Mouse (Mus musculus) G1E-ER4 (cell line): Measurements from ENCODE around the gene Mmp17. TPM values are rescaled to one million over a fixed set of nuclear protein-coding genes. Genes with fewer than 3 reads are reported as not detected.

Experiments used
- GATA1 ChIP-seq: IDR thresholded peaks from one replicate; pipeline ENCODE4 v1.8.0; 2012; ENCODE audit warnings: low read length, inconsistent platforms
- polyA plus RNA-seq: library from polyadenylated mRNA; stranded (reverse); fragments of >175 nt; gene quantifications from 2 replicates; pipeline ENCODE4 v1.2.3, GENCODE M21; 2012

Gene Mmp17
- polyA plus RNA-seq, 1 experiment = 0.01 TPM

DNA sequence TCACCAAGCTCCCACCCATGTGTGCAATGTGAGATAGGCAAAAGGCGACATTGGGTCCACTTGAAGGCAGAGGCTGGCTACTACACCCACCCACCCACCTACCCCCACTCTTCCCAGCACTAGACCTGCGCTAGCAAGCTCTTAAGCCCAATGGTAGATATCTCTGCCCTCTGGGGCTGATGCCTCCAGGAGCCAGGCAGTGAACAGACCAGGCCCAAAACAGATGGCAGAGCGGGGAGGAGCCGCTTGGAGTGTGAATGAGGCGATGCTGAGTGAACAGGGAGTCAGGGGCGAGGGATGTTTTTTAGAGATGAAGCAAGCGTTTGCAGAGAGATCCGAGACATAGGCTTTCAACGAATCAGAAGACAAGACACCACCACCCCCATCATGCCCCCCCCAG lies 3.4 kb upstream of the Mmp17 start:
- TF ChIP-seq GATA1 = no peak

DNA sequence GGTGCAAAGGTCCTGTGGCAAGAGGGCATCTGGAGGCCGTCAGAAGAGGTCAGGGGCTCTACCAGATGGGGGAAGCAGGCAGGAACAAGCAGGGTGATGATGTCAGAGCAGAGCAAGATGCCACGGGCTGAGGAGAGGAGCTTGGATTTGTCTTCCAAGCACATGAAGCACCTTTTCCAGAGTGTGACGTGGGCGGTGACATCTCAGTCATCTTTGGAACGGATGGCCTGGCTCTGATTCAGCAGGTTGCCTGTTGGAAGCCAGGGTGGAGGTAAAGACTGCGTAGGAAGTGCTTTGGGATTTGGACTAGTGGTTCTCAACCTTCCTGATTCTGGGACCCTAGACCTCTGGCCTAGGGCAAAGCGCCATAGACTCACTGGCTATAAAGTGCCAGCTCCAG lies 3.0 kb upstream of the Mmp17 start:
- no peak for TF ChIP-seq GATA1

DNA sequence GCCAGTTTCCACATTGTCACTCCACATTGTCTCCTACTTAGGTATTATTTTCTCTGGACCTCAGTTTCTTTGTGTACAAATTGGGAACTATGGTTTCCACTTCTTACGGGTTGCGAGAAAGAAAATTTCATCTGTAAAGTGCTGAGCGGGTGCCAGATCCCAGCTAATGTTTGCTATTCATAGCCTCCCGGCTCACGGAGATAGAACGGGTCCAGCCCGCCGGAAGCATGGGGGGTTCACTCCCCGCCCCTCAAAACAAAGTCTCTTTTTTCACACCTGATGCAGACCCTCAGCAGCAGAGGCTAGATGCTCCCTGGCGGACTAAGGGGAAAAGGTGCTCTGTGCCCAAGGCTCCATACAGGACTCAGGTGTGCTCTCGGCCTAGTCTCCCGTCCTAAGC lies 638 bp upstream of the Mmp17 start:
- TF ChIP-seq GATA1 = no peak

DNA sequence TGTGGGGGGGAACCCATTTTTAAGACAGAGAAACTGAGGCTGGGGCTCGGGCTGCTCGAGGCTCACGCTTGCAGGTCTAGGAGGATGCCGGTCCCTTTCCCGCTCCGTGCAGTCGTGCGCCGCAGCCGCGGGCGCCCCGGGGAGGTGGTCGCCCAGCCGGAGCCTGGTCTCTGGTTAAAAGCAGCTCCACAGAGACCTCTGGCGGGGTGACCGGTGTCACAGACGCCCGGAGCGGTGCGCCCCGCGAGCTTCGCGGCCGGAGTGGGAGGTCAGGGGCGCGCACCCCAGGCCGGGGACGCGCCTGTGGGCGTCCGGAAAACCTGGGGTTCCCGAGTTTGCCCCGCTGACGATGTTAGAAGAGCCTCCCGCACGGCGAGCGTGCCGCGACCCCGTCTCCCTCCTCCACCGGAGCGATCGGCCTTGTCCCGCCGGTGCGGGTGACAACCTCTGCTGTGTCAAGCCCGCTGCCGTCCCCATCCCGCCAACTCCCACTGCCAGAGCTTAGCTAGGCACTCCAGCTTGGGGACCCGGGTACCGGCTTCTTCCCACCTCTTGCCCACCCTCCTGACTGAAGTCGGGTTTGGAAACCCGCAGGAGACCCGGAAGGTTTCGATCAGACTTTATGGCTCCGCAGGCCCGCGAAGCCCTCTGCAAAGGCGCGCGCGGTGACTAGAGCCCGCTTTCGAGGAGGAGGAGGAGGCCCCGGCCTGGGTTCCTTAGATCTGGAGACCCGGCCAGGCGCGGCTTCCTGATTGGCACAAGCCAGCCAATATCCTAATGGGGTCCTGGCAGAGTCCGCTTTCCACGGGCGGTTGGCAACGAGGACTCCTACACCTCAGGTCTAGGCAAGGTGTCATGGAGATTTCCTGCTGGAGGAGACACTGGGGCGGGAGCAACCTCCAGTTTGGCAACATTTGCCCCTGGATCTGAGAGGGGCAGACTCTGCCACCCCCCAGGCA lies 893 bp downstream of the Mmp17 start:
- no peak for TF ChIP-seq GATA1

DNA sequence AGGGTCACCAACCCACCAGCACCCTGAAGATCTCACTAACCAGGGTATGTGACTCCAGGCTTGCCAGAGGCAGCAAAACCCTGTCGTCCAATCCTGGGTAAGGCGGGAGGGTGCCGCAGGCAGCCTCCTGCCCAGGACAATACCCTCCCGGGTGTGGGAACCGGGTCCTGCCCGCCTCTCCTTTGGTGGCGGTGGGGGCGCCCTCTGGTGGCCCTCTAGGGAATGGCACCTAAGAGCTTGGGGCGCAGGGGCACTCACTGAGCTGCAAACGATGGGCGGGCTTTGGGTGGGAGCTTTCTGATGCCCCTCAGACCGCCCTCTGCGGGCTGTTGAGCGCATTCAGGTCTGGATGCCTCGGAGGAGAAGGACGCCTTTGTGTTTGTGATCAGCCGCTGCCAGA lies 2.0 kb downstream of the Mmp17 start:
- TF ChIP-seq GATA1 = no peak

DNA sequence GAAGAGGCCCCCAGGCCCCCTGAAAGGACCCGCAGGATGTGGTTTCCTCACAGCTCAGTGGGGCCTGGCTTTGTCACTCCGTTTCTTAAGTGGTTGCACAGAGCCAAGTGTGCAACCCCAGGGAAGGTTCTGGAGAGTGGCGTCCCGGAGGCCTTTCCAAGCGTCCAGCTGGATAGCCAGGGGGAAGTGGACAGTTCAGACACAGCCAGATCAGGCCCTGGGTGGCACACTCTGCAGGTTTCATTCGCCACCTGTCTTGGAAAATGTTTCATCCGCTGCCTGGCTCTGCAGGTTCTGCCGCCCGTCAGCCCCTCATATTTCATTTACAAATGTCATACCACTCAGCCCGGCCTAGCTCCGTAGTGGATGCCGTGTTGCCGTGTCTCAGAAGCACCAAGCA lies 2.5 kb downstream of the Mmp17 start:
- TF ChIP-seq GATA1 = no peak

DNA sequence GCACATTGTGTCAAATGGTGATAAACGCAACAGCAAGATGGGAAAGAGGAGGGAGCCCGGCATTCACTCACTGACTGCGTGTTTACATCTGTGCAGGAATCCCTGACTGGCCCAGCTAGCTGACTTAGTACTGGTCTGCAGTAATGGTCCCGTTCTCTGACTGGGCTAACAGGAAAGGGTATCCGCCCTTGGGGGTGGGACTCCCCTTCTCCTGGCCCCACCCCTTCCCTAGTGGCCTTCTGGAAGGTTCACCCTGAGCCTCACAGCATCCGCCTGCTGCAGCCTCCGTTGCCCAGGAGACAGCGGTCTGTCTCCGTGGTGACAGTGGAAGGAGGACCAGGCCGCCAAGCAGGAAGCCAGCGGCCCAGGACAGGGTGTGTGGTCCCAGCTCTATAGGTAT lies 6.9 kb downstream of the Mmp17 start:
- TF ChIP-seq GATA1 = no peak

DNA sequence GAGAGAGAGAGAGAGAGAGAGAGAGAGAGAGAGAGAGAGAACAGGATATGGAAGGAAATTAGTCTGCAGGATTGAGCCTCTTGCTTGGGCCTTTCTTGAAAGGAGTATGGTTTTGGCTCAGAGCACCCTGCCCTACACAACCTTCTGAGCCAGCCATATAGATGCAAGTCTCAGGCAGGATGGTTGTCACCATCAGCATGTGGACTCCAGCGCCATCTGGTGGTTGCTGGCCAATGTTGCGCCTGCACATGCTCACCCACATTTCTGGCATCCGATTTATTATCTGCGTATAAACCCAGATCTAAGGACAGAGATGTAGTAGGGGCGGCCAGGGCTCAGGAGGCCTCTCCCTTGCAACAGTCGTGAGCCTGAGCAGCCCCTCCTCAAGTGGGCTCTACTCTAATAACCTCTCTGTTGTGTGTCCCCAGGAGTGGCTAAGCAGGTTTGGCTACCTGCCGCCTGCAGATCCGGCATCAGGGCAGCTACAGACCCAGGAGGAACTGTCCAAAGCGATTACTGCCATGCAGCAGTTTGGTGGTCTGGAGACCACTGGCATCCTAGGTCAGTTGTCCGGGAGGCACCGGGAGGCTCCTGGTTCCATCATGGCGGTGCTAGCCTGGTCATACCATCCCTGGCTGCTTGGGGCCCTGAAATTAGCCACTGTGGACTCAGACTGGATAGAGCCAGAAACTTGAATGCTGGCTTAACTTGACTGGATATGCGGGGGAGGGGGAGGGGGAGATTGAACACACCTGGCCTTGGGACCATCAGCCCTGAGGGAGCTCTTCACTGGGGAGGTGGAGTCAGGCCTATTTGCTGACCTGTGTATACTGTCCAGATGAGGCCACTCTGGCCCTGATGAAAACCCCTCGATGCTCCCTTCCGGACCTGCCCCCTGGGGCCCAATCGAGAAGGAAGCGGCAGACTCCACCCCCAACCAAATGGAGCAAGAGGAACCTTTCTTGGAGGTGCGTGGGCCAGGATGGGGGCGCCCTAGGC lies 10.4 kb downstream of the Mmp17 start:
- TF ChIP-seq GATA1 = no peak

DNA sequence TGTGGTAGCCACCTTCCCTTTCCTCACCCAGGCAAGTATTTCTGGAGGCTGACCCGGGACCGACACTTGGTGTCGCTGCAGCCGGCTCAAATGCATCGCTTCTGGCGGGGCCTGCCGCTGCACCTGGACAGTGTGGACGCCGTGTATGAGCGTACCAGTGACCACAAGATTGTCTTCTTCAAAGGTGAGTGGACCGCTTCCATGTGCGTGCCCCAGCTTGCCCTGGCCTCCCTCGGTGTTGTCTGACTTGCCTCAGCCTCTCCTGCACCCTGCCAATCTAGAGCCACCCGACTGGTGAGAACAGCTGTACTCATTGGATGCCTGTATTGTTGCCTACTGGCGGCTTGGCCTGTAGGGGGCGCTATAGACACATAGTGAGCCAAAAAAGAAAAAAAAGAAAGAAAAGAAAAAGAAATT lies 18.1 kb downstream of the Mmp17 start:
- TF ChIP-seq GATA1 = no peak

DNA sequence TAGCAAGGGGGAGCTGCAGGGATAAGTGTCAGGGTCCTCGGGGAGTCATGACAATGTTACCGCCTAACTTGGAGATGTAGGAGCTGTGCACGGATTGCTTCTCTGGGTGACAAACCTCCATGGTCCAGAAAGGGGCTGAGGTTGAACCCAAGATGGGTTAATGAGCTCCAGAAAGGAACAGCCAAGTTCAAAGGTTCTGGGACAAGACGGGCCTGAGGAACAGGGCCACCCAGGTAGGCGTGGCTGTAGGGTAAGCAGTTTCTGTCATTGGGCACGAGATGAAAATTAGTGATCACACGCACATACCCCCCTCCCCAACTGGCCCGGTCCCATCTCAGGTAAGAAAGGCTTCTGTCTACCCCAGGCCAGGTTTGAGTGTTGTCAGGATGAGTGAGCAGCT lies 23.5 kb downstream of the Mmp17 start:
- TF ChIP-seq GATA1 = no peak

DNA sequence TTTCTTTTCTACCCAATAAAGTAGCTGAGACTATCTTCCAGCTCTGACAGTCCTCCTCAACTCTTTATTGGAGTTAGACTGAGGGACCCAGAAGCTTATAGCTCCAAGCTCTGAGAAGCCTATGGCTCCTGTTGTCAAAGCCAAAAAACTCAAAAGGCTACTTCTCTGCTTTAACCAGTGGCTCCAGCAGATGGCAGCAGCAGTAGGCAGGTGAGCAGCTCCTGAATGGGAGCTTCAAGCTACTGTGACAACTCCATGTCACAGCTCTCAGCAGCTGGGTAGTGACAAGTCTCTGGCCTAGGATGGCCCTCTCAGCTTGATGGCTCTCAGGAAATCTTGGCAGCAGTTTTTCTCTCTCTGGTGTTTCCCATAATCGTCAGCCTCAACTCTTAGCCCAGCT lies 27.1 kb downstream of the Mmp17 start:
- no peak for TF ChIP-seq GATA1

DNA sequence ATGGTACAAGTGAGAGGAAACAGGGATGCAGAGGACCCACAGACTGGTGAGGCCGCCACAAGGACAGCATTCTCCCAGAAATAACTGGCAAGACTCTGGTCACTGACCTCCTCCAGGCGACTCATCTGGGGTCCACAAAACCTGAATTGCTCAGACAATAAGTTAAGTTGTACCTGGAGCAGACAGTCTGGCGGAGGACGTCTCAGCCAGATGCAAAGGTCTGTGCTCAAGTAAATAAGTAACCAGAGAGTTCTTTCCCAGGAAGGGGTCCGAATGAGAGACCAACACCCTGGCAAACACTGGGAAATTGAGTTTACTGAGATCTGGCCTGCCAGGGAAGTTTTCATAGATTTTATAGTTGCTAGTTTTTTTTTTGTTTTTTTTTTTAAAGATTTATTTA lies 37.4 kb downstream of the Mmp17 start:
- no peak for TF ChIP-seq GATA1

DNA sequence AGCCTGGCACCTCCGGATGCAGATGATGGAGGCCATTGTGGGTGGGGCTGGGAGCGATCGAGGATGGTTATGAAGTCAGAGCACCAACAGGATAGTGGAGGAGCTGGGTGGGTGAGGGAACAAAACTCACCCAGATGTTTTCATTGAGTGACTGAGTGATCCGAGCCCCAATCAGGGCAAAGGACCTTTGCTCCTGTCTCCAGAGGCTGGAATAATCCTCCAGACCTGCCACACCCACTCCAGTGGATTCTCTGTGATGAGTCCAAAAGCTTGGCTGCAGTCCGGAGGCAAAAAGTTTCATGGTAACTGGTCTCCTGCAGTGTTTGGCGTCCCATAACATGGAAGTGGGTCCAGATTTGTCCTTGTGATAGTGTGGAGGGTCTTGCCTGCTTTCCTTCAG lies 42.1 kb downstream of the Mmp17 start:
- no peak for TF ChIP-seq GATA1

DNA sequence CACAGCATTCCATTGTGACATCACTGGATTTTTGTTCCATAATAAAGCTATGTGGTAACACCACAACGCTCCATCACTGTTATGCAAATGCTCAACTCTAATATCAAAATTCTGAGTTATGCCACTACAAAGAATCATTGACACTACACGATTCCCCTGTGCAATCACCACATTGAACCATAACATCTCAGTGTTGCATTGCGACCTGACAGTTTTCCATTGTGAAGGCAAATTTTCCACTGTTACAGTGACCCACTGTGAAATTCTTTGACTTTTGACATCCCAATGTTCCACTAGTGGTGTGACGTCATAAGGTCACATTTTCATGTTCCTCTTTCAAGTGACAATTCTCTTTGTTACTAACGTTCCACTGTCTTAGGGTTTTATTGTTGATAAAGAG lies 66.9 kb downstream of the Mmp17 start:
- TF ChIP-seq GATA1 = no peak

DNA sequence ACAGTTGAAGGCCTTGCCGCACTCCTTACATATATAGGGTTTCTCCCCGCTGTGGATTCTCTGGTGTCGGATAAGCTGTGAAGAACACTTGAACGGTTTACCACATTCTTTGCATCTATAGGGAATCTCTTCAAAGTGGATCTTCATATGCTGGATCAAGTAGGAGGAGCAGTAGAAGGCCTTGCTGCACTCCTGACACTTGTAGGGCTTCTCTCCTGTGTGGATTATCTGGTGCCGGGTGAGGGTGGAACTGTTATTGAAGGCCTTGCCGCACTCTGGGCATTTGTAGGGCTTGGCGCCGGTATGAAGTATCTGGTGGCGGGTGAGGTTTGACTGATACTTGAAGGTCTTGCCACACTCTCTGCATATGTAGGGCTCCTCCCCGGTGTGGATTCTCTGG lies 73.0 kb downstream of the Mmp17 start:
- TF ChIP-seq GATA1 = no peak

DNA sequence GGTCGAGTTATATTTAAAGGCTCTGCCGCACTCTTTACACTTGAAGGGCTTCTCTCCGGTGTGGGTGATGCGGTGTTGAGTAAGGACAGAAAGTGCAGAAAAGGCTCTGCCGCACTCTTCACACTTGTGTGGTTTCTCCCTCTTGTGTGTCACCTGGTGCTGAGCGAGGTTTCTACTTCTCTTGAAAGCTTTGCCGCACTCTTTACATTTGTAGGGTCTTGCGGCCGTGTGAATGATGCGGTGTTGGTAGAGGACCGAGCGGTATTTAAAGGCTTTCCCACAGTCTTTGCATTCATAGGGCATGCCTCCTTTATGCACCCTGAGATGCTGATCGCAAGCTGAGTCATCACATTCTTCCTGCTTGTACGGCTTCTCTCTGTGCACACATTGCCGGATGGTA lies 74.0 kb downstream of the Mmp17 start:
- no peak for TF ChIP-seq GATA1

Other genes starting within 250 kb of the Mmp17 start
- 102 and 105 TPM in 2 replicates for gene Sfswap, start 82.9 kb upstream of the Mmp17 start, polyA plus RNA-seq
- 0.03 and 0.04 TPM in 2 replicates for gene Zfp11, start 85.9 kb downstream of the Mmp17 start, polyA plus RNA-seq
- gene Sept14, start 124.3 kb downstream of the Mmp17 start, polyA plus RNA-seq = not detected in 2 replicates
- gene Mrps17, start 131.3 kb downstream of the Mmp17 start, polyA plus RNA-seq = 30.7 and 36.4 TPM in 2 replicates
- 54.9 and 74.5 TPM in 2 replicates for gene Nipsnap2, start 140.9 kb downstream of the Mmp17 start, polyA plus RNA-seq
- gene Psph, start 203.3 kb downstream of the Mmp17 start, polyA plus RNA-seq = 10.3 and 76.9 TPM in 2 replicates